Mouse (Mus musculus) lung, postnatal 0 days (tissue): ENCODE data around the gene Mrrf. TPM values are rescaled to one million over a fixed set of nuclear protein-coding genes. Genes with fewer than 3 reads are reported as not detected.

Experiments
- ATAC-seq: fragments of 200-750 bp; cut with Nextera tagmentation; 2 replicates; pipeline ENCODE4 v1.8.0; 2017; ENCODE audit warnings: moderate library complexity
- DNase-seq: peaks from one replicate; pipeline ENCODE4 v3.0.0-alpha.2; 2016; ENCODE audit warnings: low spot score
- H3K27ac ChIP-seq: fragments of 300-500 bp; sonication (generic); 2 replicates; pipeline ENCODE4 v1.5.1; 2014; ENCODE audit warnings: antibody characterized with exemption, mild to moderate bottlenecking, low read length, mixed read lengths
- H3K27me3 ChIP-seq: fragments of 300-500 bp; sonication (generic); replicated peaks from 2 replicates; pipeline ENCODE4 v1.6.1; 2014; ENCODE audit warnings: low read length, mixed read lengths; ENCODE audit not compliant: insufficient read depth
- H3K36me3 ChIP-seq: fragments of 300-500 bp; sonication (generic); 2 replicates; pipeline ENCODE4 v1.6.1; 2014; ENCODE audit warnings: low read length, mixed read lengths; ENCODE audit not compliant: insufficient read depth
- H3K4me1 ChIP-seq: fragments of 300-500 bp; sonication (generic); 2 replicates; pipeline ENCODE4 v1.6.1; 2014; ENCODE audit warnings: antibody characterized with exemption, low read depth, low read length, mixed read lengths; ENCODE audit not compliant: insufficient read depth
- H3K4me2 ChIP-seq: fragments of 300-500 bp; sonication (generic); replicated peaks from 2 replicates; pipeline ENCODE4 v1.6.1; 2014; ENCODE audit warnings: low read depth, mild to moderate bottlenecking, low read length, moderate library complexity, mixed read lengths
- H3K4me3 ChIP-seq: fragments of 300-500 bp; sonication (generic); 2 replicates; pipeline ENCODE4 v1.5.1; 2014; ENCODE audit warnings: low read depth, low read length
- H3K9ac ChIP-seq: fragments of 300-500 bp; sonication (generic); replicated peaks from 2 replicates; pipeline ENCODE4 v1.6.1; 2014; ENCODE audit warnings: low read depth, mild to moderate bottlenecking
- H3K9me3 ChIP-seq: fragments of 300-500 bp; sonication (generic); 2 replicates; pipeline ENCODE4 v1.6.1; 2016; ENCODE audit warnings: low read length, mixed read lengths
- CTCF ChIP-seq: IDR thresholded peaks from 2 replicates; pipeline ENCODE4 v1.5.1; 2016; ENCODE audit warnings: antibody characterized with exemption, mild to moderate bottlenecking
- EP300 ChIP-seq: IDR thresholded peaks from 2 replicates; pipeline ENCODE4 v1.6.1; 2016; ENCODE audit warnings: antibody characterized with exemption, mild to moderate bottlenecking, control low read depth
- WGBS: fragments of 180-500 bp; shearing (Covaris S2); extraction: QIAGEN DNeasy Blood & Tissue Kit; methylation state at CpG from one replicate; pipeline ENCODE4 v1.1.7; 2014; 5-methylcytosine and 5-hydroxymethylcytosine counted together
- polyA plus RNA-seq: library from polyadenylated mRNA; unstranded; fragments of >200 nt; fragmentation: Nextera tagmentation; extraction: Ambion mirVana; gene quantifications from 2 replicates; pipeline ENCODE4 v1.2.1, GENCODE M21; 2015

The Mrrf gene
- polyA plus RNA-seq, 1 experiment from 2014 or later: 24.2 TPM

DNA sequence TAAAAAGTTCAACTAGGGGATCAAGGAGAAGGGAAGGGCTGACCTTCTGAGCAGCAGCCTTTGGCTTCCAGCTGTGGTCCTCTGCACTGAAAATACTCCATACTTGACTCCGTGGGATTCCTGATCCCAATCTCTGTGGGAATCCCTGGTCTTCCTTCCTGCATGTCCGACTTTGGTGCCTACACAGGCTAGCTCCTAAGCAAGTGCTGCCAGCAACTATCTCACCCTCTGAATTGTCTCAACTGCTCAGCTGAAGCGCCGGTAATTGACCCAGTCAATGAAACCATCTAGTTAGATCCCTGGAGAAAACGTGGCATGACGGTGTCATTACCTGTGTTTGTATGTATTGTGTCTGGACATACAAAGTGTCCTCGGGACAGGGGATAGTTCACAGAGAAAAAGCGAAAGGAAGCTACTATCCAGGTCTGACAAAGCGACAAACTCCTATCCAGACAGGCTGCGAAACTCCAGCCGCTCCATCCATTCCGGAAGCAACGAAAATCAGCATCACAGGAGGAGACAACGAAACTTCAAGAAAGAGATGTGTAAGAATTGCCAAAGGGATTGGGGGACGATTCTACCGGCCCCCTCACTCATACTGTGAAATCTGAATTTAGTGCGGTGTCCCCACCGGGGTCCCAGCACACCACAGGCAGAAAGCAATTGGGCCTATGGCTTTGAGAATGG, 38.9 kb upstream of the Mrrf start:
- no peak overlapping the region for H3K27ac ChIP-seq
- H3K4me1 ChIP-seq: no peaks in the 10 kb centered on the region
- ATAC-seq (no peak), DNase-seq (no peak)
- H3K4me2 ChIP-seq: no peak overlapping the region
- H3K9ac ChIP-seq: no peak overlapping the region
- 0 out of 2 replicates have a peak overlapping the region, but pooled peaks have one; percentile 2 for H3K4me3 ChIP-seq
- TF ChIP-seq CTCF (no peak), EP300 (no peak)
- no peaks in the 10 kb centered on the region for H3K36me3 ChIP-seq
- no peaks in the 10 kb centered on the region for H3K9me3 ChIP-seq
- peaks cover 69% of the 10 kb centered on the region for H3K27me3 ChIP-seq
- WGBS: 18% methylated on average over 18 of the region's 18 CpGs

DNA sequence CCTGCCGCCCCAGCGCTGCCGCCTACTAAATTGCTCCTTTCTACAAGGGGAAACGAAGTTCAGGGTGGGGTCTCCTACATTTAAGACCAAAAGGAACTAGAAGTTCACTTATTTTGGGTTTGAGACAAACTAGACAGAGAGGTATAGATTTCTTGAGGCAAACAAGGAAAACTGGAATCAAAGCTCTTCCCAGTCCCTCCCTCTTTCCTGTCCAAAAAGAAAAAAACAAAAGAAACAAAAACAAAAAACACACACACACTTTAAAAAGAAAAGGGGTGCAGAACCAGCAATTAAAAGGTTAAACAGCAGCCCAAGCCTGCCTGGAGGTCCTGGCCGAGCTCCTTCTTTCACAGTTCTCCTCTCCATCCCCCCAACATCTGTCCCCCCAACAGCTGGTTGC, 38.2 kb upstream of the Mrrf start:
- TF ChIP-seq EP300 (no peak), CTCF (no peak)
- ATAC-seq: no peak

DNA sequence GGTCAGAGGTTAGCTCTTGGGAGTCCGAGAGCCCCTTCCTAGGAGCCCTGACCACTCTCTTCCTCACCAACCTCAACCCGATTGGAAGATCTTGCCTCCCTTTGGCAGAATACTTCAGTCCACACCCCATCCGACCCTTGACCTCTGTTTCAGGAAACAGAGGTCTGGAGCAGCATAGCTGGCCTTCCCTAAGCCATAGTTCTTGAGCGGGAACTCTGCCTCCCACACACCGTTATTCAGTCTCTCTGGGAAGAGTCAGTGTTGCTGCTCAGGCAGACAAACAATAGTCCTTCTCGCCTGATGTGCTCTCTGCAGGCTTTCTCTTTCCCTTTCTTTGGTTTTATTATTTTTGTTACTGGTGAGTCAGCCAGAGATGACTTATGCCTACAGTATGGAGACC, 36.5 kb upstream of the Mrrf start:
- Histone ChIP-seq H3K4me2 (no peak overlapping the region), H3K36me3 (no peaks in the 10 kb centered on the region), H3K27me3 (peaks cover 66% of the 10 kb centered on the region), H3K4me3 (no peak overlapping the region), H3K9ac (no peak overlapping the region), H3K4me1 (peaks cover 10% of the 10 kb centered on the region; the same call in 1 of the 2 replicates), H3K9me3 (no peaks in the 10 kb centered on the region), H3K27ac (no peak overlapping the region)
- DNase-seq (no peak), ATAC-seq (no peak)
- TF ChIP-seq CTCF (no peak), EP300 (no peak)
- 27% methylated on average over 6 of the region's 6 CpGs for WGBS

More for the DNA sequence above, 38.2 kb upstream of the Mrrf start:
- DNase-seq: no peak
- Histone ChIP-seq H3K36me3 (no peaks in the 10 kb centered on the region), H3K27me3 (peaks cover 72% of the 10 kb centered on the region), H3K9me3 (no peaks in the 10 kb centered on the region), H3K9ac (no peak overlapping the region), H3K4me3 (0 out of 2 replicates have a peak overlapping the region, but pooled peaks have one; percentile 2), H3K27ac (no peak overlapping the region), H3K4me2 (no peak overlapping the region), H3K4me1 (peaks cover 5% of the 10 kb centered on the region; the same call in 1 of the 2 replicates)
- 24% methylated on average over 5 of the region's 5 CpGs for WGBS

DNA sequence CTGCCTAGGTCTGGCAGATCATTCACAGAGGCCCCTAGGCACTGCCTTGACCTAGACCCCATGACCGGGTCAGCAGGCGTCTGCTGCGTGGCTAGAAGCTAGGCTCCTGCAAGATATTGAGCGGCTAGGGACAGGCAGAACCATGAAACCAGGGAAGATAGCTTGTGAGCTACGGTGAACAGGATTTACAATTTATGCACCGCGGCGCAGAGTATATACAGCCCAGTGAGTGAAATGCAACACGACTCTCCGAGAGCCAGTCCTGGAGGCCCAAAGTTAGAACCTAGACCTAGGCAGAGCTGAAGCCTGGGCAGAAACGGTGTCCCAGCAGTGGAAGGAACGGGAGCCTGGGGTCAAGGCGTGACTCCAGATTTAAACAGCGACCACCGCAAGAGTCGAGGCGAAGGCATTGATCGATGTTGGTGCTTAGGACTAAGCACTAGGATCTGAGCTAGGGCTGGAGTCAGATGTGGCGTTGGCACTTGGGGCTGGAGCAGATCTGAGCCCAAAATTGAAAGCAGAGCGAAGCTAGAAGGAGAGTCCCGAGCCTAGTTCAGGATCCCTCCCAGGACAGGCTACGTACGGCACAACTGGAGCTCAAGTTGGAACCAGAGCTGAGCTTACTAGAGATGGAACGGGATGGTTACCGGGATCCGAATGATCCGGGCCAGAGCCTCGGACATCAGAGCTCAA, 34.2 kb upstream of the Mrrf start:
- DNase-seq: no peak
- 13% methylated on average over 28 of the region's 28 CpGs for WGBS
- Histone ChIP-seq H3K9ac (no peak overlapping the region), H3K9me3 (no peaks in the 10 kb centered on the region), H3K4me2 (peak overlapping the region; percentile 86), H3K4me3 (peak overlapping the region; percentile 47; the same call in 1 of the 2 replicates), H3K27ac (no peak overlapping the region), H3K4me1 (peaks cover 16% of the 10 kb centered on the region; the same call in 1 of the 2 replicates), H3K27me3 (peaks cover 69% of the 10 kb centered on the region), H3K36me3 (no peaks in the 10 kb centered on the region)
- no peak for ATAC-seq
- no peak for TF ChIP-seq CTCF
- no peak for TF ChIP-seq EP300

DNA sequence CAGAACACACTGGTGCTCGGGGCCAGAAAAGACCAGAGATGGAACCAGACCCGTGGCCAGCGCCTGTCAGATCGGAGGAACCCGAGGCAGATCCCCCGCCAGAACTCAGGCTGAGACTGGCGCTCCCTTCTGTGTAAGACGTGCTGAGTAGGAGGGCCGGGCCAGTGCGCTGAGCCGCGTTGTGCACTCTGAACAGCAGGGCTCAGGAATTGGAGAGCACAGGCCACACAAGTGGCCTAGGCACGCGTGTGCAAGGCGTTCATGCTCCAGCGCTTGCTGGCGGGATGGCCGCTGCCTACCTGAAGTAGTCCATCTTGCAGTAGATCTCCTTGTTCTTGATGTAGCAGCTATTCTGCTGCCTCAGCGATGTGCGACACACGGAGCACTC, 33.6 kb upstream of the Mrrf start:
- DNase-seq (peak; percentile 25), ATAC-seq (peak; percentile 49; the same call in 1 of the 2 replicates)
- H3K4me3 ChIP-seq: peak overlapping the region; percentile 47; the same call in 1 of the 2 replicates
- no peaks in the 10 kb centered on the region for H3K9me3 ChIP-seq
- no peaks in the 10 kb centered on the region for H3K36me3 ChIP-seq
- H3K27me3 ChIP-seq: peaks cover 68% of the 10 kb centered on the region
- no peak for TF ChIP-seq CTCF
- no peak for TF ChIP-seq EP300
- no peak overlapping the region for H3K9ac ChIP-seq
- WGBS: 13% methylated on average over 21 of the region's 21 CpGs
- no peak overlapping the region for H3K27ac ChIP-seq
- peaks cover 16% of the 10 kb centered on the region; the same call in 1 of the 2 replicates for H3K4me1 ChIP-seq
- peak overlapping the region; percentile 86 for H3K4me2 ChIP-seq

DNA sequence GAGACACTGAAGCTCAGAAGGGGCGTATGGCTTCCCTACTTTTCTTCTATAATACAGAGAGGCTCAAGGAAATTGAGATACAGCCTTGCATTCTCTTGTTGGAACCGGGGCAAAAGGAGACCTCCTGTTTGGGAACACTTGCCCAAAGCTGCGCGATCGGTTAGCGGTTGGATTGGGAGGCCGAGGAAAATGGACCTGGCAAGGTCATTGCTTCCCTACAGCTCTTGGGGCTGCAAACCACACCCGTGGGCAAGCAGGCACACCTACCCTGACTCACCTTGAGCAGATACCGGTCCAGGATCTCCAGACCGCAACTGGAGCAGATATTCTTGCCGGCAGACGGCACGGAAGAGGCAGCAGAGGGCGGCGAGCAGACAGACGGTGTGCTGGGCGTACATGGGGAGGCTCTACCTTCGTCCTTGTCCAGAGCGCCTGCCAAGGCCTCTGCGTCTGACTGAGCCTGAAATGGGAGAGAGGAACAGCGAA, 33.1 kb upstream of the Mrrf start:
- H3K9me3 ChIP-seq: no peaks in the 10 kb centered on the region
- no peak overlapping the region for H3K9ac ChIP-seq
- H3K27ac ChIP-seq: no peak overlapping the region
- TF ChIP-seq EP300 (no peak), CTCF (no peak)
- peak overlapping the region; percentile 47 for H3K4me3 ChIP-seq
- DNase-seq: no peak
- WGBS: 2% methylated on average over 21 of the region's 21 CpGs
- peaks cover 67% of the 10 kb centered on the region for H3K27me3 ChIP-seq
- H3K4me2 ChIP-seq: peak overlapping the region; percentile 86
- peaks cover 16% of the 10 kb centered on the region; the same call in 1 of the 2 replicates for H3K4me1 ChIP-seq
- no peak for ATAC-seq
- H3K36me3 ChIP-seq: no peaks in the 10 kb centered on the region
